In the genomic region with DNA sequence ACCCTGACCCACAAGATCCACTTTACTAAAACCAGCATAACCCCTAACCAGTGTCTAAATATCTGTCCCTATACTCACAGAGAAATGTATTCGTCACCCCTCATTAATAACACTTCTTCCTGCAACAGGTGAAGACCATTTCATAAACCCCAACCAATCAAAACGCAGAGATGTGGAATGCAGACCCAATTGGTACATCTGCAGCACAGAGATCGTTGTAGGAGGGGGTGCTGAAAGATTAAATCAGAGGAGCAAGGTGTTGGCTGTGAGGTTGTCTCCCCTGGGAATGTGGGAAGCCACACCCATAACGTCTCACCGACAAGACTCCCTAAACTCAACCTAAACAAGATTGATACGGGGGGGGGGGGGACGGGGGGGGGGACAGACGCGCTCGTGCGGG, we compare ENCODE assay signal across 8 mouse cellular contexts. TPM values are rescaled to one million over a fixed set of nuclear protein-coding genes. Genes with fewer than 3 reads are reported as not detected.
DNase-seq lines count a peak whose midpoint lies in the region; ATAC-seq lines count a peak whose summit lies in the region.

No protein-coding gene starts in this region.

- 0 out of 2 replicates have a peak, but pooled peaks have one; percentile 9 for ATAC-seq in cerebellum, adult (ENCODE audit: insufficient number of reproducible peaks, low FRiP score, low TSS enrichment)
- ATAC-seq in megakaryocyte progenitor cell, adult 5-6 weeks (replicated peaks; ENCODE audit: poor library complexity), result peak; percentile 2; the same call in 1 of the 2 replicates

- DNase-seq in cerebellum, adult 9-10 months, result no peak
- DNase-seq in right cerebral cortex, postnatal 10 days (ENCODE audit: low spot score in 2 of 2), result peak; percentile 48 to 63
- DNase-seq in right cerebral cortex, postnatal 14 days, result no peak
- peak; percentile 49 for DNase-seq in telencephalon, adult 2 months (ENCODE audit: low read depth, low spot score)
- no peak for DNase-seq in layer of hippocampus, postnatal 36 days
- no peak for DNase-seq in ovary, postnatal 36 days (ENCODE audit: low spot score)

RNA-seq across cellular contexts. Expression of a gene that starts 20.6 kb away (rescaled TPM):
- total RNA-seq in megakaryocyte progenitor cell, adult 5-6 weeks (2015), result 0.66 and 1.4 TPM in 2 replicates
- 0.33 TPM in 1 of 2 replicates, not detected in the other for total RNA-seq in megakaryocyte progenitor cell, adult 5-6 weeks (2017)
- 1 to 10 TPM in 1 of 2 experiments, under 1 TPM in 1; 0.68 to 2.1 TPM for total RNA-seq in layer of hippocampus, postnatal 36 days (2021)

RNA-seq across cellular contexts. Expression of a gene that starts 21.0 kb away (rescaled TPM):
- 245 and 259 TPM in 2 replicates for total RNA-seq in megakaryocyte progenitor cell, adult 5-6 weeks (2015)
- 171 and 192 TPM in 2 replicates for total RNA-seq in megakaryocyte progenitor cell, adult 5-6 weeks (2017)
- total RNA-seq in layer of hippocampus, postnatal 36 days (2021), result 10 to 100 TPM; 48.2 to 49.6 TPM

Comparison
In these comparisons a context has a peak if more than half of its experiments do, and no peak if none do; other contexts are left out.
1. DNase-seq: peak in right cerebral cortex, postnatal 10 days (2 of 2) and telencephalon, adult 2 months (single experiment); none in cerebellum, adult 9-10 months (single experiment), right cerebral cortex, postnatal 14 days (single experiment), layer of hippocampus, postnatal 36 days (0 of 2) and ovary, postnatal 36 days (single experiment).